Mouse (Mus musculus): ENCODE results near the gene Sh3gl3. TPM values are rescaled to one million over a fixed set of nuclear protein-coding genes. Genes with fewer than 3 reads are reported as not detected.

The Sh3gl3 gene
- total RNA-seq, 2 experiments from 2014 or later: 0.67 to 0.95 TPM

Other genes starting within 250 kb of the Sh3gl3 start
- 1 to 10 TPM; 2.3 TPM for gene Hdgfl3, start 239.4 kb upstream of the Sh3gl3 start, total RNA-seq (2021)
- under 1 TPM in 1 of 2 experiments, not detected in 1; 0.05 TPM for gene Bnc1, start 181.5 kb upstream of the Sh3gl3 start, total RNA-seq (2021)
- gene Adamtsl3, start 161.9 kb downstream of the Sh3gl3 start, total RNA-seq (2021): 1 to 10 TPM; 3.3 to 6.3 TPM

Measured in gastrocnemius, postnatal 25 days (tissue).